Mouse (Mus musculus): ENCODE measurements around the gene Kcne3.

DNA sequence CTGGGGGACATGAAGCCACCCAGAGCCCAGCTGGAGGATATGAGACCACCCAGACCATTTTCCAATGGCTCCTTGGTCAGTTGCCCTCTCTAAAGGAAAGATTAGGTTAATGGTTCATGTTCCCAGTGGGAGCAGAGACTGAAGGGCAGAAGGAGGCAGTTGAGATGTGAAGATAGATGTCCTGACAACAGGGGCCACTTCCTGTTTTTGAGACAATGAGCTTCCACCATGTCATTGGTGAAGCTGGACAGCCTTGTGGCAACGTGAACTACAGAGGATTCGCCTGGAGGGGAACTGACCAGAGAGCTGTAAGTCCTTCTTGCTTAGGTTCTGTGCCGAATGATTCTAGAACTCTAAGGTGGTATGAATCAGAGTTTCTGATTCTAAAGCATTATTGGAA lies at the start of gene Kcne3:
- TF ChIP-seq POLR2A (IDR thresholded peaks at IDR 0.05; ENCODE audit: extremely low read depth, insufficient read depth, low read length) (no peak), CTCF (IDR thresholded peaks at IDR 0.05; ENCODE audit: low read depth, low read length) (no peak)

All from liver, adult 2 months (tissue).